Mouse (Mus musculus): ENCODE data around the gene Cenpl. TPM values are rescaled to one million over a fixed set of nuclear protein-coding genes. Genes with fewer than 3 reads are reported as not detected.

Gene Cenpl
- polyA plus RNA-seq, 1 experiment from 2014 or later = 28.9 TPM

- no peak overlapping the region for H3K9ac ChIP-seq (ENCODE audit: low read length)
- ATAC-seq (replicated peaks; ENCODE audit: low FRiP score, low TSS enrichment, low read depth) (peak; percentile 65; the same call in 1 of the 2 replicates), DNase-seq (ENCODE audit: low spot score) (peak; percentile 51)
- no peak overlapping the region for H3K4me2 ChIP-seq (ENCODE audit: low read length)
- H3K4me1 ChIP-seq (replicated peaks; ENCODE audit: control insufficient read depth, insufficient read depth, low read length) = peaks cover 19% of the 10 kb centered on the region
- no peaks in the 10 kb centered on the region for H3K9me3 ChIP-seq (ENCODE audit: control insufficient read depth, low read length)
- no peak overlapping the region for H3K4me3 ChIP-seq (ENCODE audit: low read depth, low read length)
- H3K36me3 ChIP-seq (ENCODE audit: control insufficient read depth, insufficient read depth, low read length) = peaks cover 48% of the 10 kb centered on the region
- WGBS = 77% methylated on average over 6 of the region's 6 CpGs
- H3K27ac ChIP-seq (ENCODE audit: low read depth) = no peak overlapping the region
- no peaks in the 10 kb centered on the region for H3K27me3 ChIP-seq (replicated peaks; ENCODE audit: control insufficient read depth, insufficient read depth, low read length)
These were observed 5.7 kb downstream of the Cenpl start for GRCm38 (mm10) chr1:161076238-161076637.

- WGBS = 92% methylated on average over 3 of the region's 3 CpGs
- Histone ChIP-seq H3K27ac (ENCODE audit: low read depth) (no peak overlapping the region), H3K9ac (ENCODE audit: low read length) (no peak overlapping the region), H3K4me2 (ENCODE audit: low read length) (no peak overlapping the region), H3K4me3 (ENCODE audit: low read depth, low read length) (no peak overlapping the region), H3K9me3 (ENCODE audit: control insufficient read depth, low read length) (no peaks in the 10 kb centered on the region), H3K36me3 (ENCODE audit: control insufficient read depth, insufficient read depth, low read length) (peaks cover 55% of the 10 kb centered on the region), H3K4me1 (replicated peaks; ENCODE audit: control insufficient read depth, insufficient read depth, low read length) (peaks cover 16% of the 10 kb centered on the region), H3K27me3 (replicated peaks; ENCODE audit: control insufficient read depth, insufficient read depth, low read length) (no peaks in the 10 kb centered on the region)
- DNase-seq (ENCODE audit: low spot score) (no peak), ATAC-seq (replicated peaks; ENCODE audit: low FRiP score, low TSS enrichment, low read depth) (no peak)
These were observed 6.7 kb downstream of the Cenpl start for GRCm38 (mm10) chr1:161077243-161077642.

GRCm38 (mm10) chr1:161099721-161100405 is 29.4 kb downstream of the Cenpl start:
- ATAC-seq (replicated peaks; ENCODE audit: low FRiP score, low TSS enrichment, low read depth) (no peak), DNase-seq (ENCODE audit: low spot score) (no peak)
- H3K9ac ChIP-seq (ENCODE audit: low read length) = no peak overlapping the region
- no peak overlapping the region for H3K4me3 ChIP-seq (ENCODE audit: low read depth, low read length)
- H3K36me3 ChIP-seq (ENCODE audit: control insufficient read depth, insufficient read depth, low read length) = peaks cover 68% of the 10 kb centered on the region
- no peaks in the 10 kb centered on the region for H3K27me3 ChIP-seq (replicated peaks; ENCODE audit: control insufficient read depth, insufficient read depth, low read length)
- WGBS = 93% methylated on average over 4 of the region's 4 CpGs
- H3K4me1 ChIP-seq (replicated peaks; ENCODE audit: control insufficient read depth, insufficient read depth, low read length) = no peaks in the 10 kb centered on the region
- no peak overlapping the region for H3K27ac ChIP-seq (ENCODE audit: low read depth)
- H3K9me3 ChIP-seq (ENCODE audit: control insufficient read depth, low read length) = no peaks in the 10 kb centered on the region
- H3K4me2 ChIP-seq (ENCODE audit: low read length) = no peak overlapping the region

DNA sequence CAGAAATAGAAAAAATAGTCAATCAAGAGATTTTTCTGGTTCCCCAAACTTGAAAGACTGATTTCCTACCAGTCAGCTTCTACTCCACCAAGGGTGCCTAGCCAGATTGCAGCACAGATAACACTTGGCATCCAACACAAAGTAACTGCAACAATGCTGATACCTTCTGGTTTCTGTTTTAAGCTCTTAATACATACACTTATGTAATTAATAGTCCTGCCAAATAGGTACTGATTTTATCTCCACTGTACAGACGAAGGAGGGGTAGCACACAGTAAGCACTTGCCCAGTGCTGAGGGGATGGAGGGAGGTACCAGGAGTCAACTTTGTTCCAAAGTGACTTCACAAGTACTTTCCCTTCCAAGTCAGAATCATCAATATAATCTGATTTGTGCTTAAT is 33.3 kb downstream of the Cenpl start:
- Histone ChIP-seq H3K27ac (ENCODE audit: low read depth) (no peak overlapping the region), H3K4me2 (ENCODE audit: low read length) (no peak overlapping the region), H3K9ac (ENCODE audit: low read length) (no peak overlapping the region), H3K4me1 (replicated peaks; ENCODE audit: control insufficient read depth, insufficient read depth, low read length) (no peaks in the 10 kb centered on the region), H3K9me3 (ENCODE audit: control insufficient read depth, low read length) (no peaks in the 10 kb centered on the region), H3K4me3 (ENCODE audit: low read depth, low read length) (no peak overlapping the region), H3K36me3 (ENCODE audit: control insufficient read depth, insufficient read depth, low read length) (peaks cover 52% of the 10 kb centered on the region), H3K27me3 (replicated peaks; ENCODE audit: control insufficient read depth, insufficient read depth, low read length) (no peaks in the 10 kb centered on the region)
- ATAC-seq (replicated peaks; ENCODE audit: low FRiP score, low TSS enrichment, low read depth) = no peak
- DNase-seq (ENCODE audit: low spot score) = no peak
- 63% methylated on average over 1 of the region's 1 CpGs for WGBS

DNA sequence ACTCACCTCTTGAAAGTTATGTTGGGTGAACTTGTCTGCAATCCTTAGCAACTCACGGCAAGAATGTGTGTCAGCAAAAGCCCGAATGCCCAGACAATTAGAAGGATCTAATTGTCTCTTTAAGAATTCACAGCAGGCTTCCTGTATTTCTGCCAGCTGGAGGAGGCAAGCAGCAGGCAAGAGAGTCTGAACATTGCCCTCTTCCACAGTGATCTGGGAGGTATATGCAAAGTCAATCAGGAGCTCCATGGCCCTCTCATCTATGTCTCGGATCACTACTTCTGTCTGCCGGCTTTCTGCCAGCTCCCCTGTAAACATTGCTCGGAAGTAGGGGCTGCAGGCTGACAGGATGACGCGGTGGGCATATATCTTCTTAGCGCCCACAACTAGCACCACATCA is 38.7 kb downstream of the Cenpl start:
- H3K27me3 ChIP-seq (replicated peaks; ENCODE audit: control insufficient read depth, insufficient read depth, low read length) = no peaks in the 10 kb centered on the region
- 85% methylated on average over 8 of the region's 8 CpGs for WGBS
- H3K27ac ChIP-seq (ENCODE audit: low read depth) = no peak overlapping the region
- no peak overlapping the region for H3K4me2 ChIP-seq (ENCODE audit: low read length)
- no peaks in the 10 kb centered on the region for H3K4me1 ChIP-seq (replicated peaks; ENCODE audit: control insufficient read depth, insufficient read depth, low read length)
- H3K36me3 ChIP-seq (ENCODE audit: control insufficient read depth, insufficient read depth, low read length) = peaks cover 30% of the 10 kb centered on the region
- no peak for DNase-seq (ENCODE audit: low spot score)
- no peak overlapping the region for H3K9ac ChIP-seq (ENCODE audit: low read length)
- H3K9me3 ChIP-seq (ENCODE audit: control insufficient read depth, low read length) = no peaks in the 10 kb centered on the region
- ATAC-seq (replicated peaks; ENCODE audit: low FRiP score, low TSS enrichment, low read depth) = no peak
- H3K4me3 ChIP-seq (ENCODE audit: low read depth, low read length) = no peak overlapping the region

DNA sequence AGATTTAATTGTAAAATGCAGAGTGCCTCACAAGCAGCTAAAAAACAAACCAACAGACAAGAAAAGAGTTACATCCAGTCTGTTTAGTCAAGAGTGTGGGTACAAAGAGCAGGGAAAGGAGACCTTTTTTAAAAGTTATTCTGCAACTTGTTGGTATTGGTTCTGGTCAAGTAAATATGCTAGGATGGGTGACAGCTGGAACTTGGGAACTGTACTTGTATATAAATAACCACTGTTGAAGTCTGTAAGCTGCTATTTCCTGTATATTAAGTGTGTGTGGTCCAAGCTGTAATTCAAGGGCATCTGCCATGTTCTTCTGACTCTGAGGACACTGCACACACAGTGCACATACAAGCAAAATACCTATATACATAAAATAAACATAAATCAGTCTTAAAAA is 44.1 kb downstream of the Cenpl start:
- no peak overlapping the region for H3K4me2 ChIP-seq (ENCODE audit: low read length)
- no peak for DNase-seq (ENCODE audit: low spot score)
- no peak overlapping the region for H3K9ac ChIP-seq (ENCODE audit: low read length)
- H3K4me3 ChIP-seq (ENCODE audit: low read depth, low read length) = no peak overlapping the region
- H3K36me3 ChIP-seq (ENCODE audit: control insufficient read depth, insufficient read depth, low read length) = no peaks in the 10 kb centered on the region; the same call in 1 of the 2 replicates
- no peak for ATAC-seq (replicated peaks; ENCODE audit: low FRiP score, low TSS enrichment, low read depth)
- H3K27me3 ChIP-seq (replicated peaks; ENCODE audit: control insufficient read depth, insufficient read depth, low read length) = no peaks in the 10 kb centered on the region
- 0 out of 2 replicates have a peak, but pooled peaks cover 4% of the 10 kb centered on the region for H3K4me1 ChIP-seq (replicated peaks; ENCODE audit: control insufficient read depth, insufficient read depth, low read length)
- no peaks in the 10 kb centered on the region for H3K9me3 ChIP-seq (ENCODE audit: control insufficient read depth, low read length)
- H3K27ac ChIP-seq (ENCODE audit: low read depth) = peak overlapping the region; percentile 51

DNA sequence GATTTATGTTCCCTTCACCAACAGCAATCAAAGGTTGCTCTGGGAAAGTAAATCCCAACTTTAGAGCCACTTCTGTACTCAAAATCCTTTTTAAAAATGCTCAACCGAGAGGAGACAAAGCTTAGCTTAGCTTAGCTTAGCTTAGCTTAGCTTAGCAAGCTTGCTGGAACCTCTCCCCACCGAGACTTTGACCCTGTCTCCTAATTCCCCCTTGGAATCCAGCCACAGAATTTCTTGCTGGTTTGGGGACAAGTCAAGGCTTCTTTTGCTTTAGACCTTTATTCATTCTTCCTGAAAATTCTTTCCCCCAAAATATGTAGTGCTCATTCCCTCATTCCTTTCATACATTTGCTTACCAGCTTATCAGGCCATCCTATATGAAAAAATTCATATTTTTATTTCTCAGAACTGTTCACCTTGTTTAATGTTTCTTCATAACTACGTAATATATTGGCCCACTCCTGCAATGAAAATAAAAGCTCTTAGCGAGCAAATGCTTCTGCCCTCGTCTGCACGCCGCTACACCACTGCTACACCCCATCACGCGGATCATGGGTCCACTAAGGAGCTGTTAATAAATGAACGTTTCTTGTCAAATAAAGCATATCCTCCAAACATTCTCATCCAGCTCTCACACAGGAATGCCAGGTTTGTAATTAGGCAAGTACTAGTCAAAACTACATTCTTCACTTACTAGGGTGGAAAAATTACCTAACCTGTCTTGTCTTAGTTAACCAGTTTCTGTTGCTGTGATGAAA is 52.3 kb downstream of the Cenpl start:
- Histone ChIP-seq H3K27ac (ENCODE audit: low read depth) (no peak overlapping the region), H3K4me1 (replicated peaks; ENCODE audit: control insufficient read depth, insufficient read depth, low read length) (no peaks in the 10 kb centered on the region), H3K36me3 (ENCODE audit: control insufficient read depth, insufficient read depth, low read length) (peaks cover 9% of the 10 kb centered on the region; the same call in 1 of the 2 replicates), H3K9me3 (ENCODE audit: control insufficient read depth, low read length) (no peaks in the 10 kb centered on the region), H3K27me3 (replicated peaks; ENCODE audit: control insufficient read depth, insufficient read depth, low read length) (no peaks in the 10 kb centered on the region), H3K9ac (ENCODE audit: low read length) (no peak overlapping the region), H3K4me2 (ENCODE audit: low read length) (no peak overlapping the region), H3K4me3 (ENCODE audit: low read depth, low read length) (no peak overlapping the region)
- DNase-seq (ENCODE audit: low spot score) (no peak), ATAC-seq (replicated peaks; ENCODE audit: low FRiP score, low TSS enrichment, low read depth) (no peak)
- 88% methylated on average over 10 of the region's 10 CpGs for WGBS

DNA sequence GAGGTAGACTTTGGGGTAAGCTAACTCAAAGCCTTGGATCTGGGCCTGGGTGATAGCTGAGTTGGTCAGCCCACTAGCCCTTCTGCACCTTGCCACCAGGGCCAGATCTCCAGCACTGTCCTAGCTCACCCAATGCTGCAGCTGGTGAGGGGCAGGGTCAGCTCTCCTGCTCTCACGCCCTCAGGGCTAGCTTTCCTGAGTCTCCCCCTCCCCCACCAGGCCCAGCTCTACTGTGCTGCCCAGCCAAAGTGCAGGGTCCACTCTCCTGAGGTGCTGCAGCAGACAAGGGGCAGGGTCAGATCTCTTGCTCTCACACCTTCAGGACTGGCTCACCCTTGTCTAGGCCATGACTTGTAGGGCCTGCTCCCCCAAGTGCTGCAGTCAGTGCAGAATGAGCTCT is 55.9 kb downstream of the Cenpl start:
- no peaks in the 10 kb centered on the region for H3K27me3 ChIP-seq (replicated peaks; ENCODE audit: control insufficient read depth, insufficient read depth, low read length)
- no peaks in the 10 kb centered on the region for H3K9me3 ChIP-seq (ENCODE audit: control insufficient read depth, low read length)
- no peak for ATAC-seq (replicated peaks; ENCODE audit: low FRiP score, low TSS enrichment, low read depth)
- H3K4me3 ChIP-seq (ENCODE audit: low read depth, low read length) = no peak overlapping the region
- no peak overlapping the region for H3K9ac ChIP-seq (ENCODE audit: low read length)
- peaks cover 9% of the 10 kb centered on the region; the same call in 1 of the 2 replicates for H3K36me3 ChIP-seq (ENCODE audit: control insufficient read depth, insufficient read depth, low read length)
- no peak for DNase-seq (ENCODE audit: low spot score)
- H3K27ac ChIP-seq (ENCODE audit: low read depth) = no peak overlapping the region
- peaks cover 7% of the 10 kb centered on the region for H3K4me1 ChIP-seq (replicated peaks; ENCODE audit: control insufficient read depth, insufficient read depth, low read length)
- H3K4me2 ChIP-seq (ENCODE audit: low read length) = no peak overlapping the region
- 85% methylated on average over 1 of the region's 1 CpGs for WGBS

Measured in intestine, embryonic 14.5 days (tissue).